Mouse (Mus musculus) layer of hippocampus, adult 8-10 months (tissue): Measurements from ENCODE around the gene Pim3. TPM values are rescaled to one million over a fixed set of nuclear protein-coding genes. Genes with fewer than 3 reads are reported as not detected.
"Not testable (repeated sequence)": the region's sequence is repeated elsewhere in the genome, so short reads cannot be mapped to it uniquely, and the experiment has no call there.

ENCODE experiments used
- DNase-seq, 2 experiments: peaks; one replicate each; pipeline ENCODE4 v3.0.0; 2022; ENCODE audit warnings: low spot score in 2 of 2
- total RNA-seq, 4 experiments: library from RNA; stranded (reverse); gene quantifications; 2 replicates each; pipeline ENCODE4 v1.2.4; 2022

Pim3 gene
- total RNA-seq: 10 to 100 TPM; 32.4 to 44.2 (median 38.4) TPM

DNA sequence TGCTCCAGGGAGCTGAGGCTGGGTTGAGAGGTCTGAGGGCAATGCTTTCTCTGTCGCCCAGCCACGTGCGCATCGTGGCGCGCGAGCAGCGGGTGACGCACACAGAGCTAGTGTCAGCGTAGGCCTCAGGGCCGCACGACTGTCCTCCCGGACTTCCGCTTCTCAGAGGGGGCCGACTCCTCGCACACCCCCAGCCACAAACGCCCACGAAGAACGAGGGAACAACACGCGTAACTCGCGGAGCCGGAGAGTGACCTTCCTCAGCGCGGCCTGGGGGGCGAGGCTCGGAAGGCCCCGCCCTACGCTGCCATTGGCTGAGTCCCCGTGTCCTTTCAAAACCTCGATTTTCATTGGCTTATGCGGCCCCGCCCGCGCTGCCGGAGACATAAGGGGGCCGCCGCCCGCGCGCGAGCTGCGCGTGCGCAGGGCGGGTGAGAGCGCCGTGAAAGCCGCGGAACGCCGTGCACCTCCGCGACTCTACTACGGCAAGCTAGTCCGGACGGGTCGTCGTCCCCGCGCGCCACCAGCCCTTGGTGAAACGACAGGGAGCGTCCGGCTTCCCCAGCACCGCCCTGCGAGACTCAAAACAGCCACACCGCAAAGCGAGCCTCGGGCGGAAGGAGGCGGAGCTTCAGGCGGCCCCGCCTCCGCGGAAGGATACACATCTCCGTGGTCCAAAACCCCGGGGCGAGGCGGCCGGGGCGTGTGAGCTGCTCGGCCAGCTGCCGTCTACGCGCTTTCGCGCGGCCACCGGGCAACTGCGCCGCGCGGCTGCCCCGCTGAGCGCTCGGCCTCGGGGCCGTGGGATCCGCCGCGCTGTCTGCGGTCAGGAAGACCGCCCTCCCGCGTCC is at the start of gene Pim3:
Gene Pim3 (plus strand): TSS at position 415 of the 851 bp plus-strand sequence.
- DNase-seq: peak; percentile 97 to 98

GRCm38 (mm10) chr15:88813262-88813661 is 48.7 kb upstream of the Pim3 start:
- DNase-seq: no peak

DNA sequence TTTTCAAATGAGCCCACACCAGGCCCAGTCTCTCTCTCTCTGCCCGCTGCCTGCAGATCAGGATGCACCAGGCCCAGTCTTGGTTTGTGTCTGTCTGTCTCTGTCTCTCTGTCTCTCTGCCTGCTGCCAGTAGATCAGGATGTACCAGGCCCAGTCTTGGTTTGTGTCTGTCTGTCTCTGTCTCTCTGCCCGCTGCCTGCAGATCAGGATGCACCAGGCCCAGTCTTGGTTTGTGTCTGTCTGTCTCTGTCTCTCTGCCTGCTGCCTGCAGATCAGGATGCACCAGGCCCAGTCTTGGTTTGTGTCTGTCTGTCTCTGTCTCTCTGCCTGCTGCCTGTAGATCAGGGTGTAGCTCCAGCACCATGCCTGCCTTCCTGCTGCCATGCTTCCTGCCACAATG is 48.1 kb upstream of the Pim3 start:
- DNase-seq: not testable (repeated sequence)

DNA sequence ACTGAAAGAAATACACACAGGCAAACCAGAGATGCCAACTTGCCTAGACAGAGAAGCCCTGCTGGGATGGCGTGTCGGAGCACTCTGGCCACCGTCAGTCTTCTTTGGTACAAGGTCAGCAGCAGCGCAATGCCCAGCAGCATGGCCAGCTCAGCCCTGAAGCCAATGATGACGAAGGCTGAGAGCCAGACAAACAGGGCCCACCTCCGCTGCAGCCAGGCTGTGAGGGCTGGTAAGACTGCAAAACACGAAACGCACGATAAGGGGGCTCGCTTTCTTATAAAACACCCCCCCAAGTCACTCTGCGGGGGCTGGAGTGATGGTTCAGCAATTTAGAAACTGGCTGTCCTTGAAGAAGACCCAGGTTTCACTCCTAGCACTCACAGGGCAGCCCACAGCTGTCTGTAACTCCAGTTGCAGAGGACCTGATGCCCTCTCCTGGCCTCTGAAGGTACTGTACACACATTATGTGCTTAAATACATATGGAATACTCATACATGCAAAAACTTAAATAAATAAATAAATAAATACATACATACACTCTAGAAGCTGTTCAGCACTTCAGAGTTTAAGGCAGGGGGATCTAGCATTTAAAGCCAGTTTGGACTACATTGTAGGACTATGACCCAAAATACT is 47.5 kb upstream of the Pim3 start:
- DNase-seq: no peak

DNA sequence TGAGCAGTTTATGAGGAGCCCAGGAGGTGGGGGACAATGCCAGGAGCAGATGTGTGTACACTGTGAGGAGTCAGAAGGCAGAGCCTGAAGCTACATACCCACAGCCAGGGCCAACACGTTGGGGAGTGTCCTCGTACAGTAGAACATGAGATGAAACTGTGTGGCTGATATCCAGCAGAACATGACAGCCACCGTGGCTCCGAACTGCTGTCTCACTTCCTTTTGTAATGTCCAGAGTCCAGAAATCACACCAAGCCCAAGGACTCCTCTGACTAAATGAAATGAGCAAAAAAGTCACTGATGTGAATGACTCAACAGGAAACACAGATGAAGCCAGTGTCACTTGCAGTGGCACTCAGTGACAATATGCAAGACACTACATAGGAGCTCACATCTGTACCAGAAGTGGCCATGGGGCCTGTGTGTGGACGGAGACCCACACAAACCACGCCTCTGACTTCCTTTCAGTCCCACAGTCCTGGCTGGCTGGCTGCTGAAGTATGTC is 46.7 kb upstream of the Pim3 start:
- no peak for DNase-seq

- DNase-seq: peak; percentile 100
Measured at GRCm38 (mm10) chr15:88819026-88819905, 42.7 kb upstream of the Pim3 start, which contains the start of the genes Alg12 and Creld2. Gene Alg12, minus strand, starts transcription at chr15:88819318. Gene Creld2, plus strand, starts transcription at chr15:88819646.

- no peak for DNase-seq
Measured at GRCm38 (mm10) chr15:88819906-88820303, 42.1 kb upstream of the Pim3 start.

DNA sequence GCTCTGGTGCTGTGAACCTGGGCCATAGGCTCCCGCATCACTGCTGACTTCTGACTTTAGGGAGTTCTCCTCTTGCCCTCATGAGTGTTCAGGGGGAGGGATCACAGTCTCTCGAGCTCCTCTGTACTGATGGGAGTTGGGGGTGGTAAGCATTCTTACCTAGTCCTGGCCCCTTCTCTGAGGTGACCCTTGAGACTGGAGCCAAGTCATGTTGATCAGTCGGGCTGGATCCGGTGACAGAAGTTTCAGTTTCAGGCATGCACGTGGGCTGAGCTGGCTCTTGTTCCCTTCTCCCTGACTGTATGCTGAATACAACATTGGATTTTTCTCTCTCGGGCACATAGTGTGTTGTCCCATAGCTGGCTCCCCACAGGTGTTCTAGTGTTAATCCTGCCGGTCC is 40.6 kb upstream of the Pim3 start:
- DNase-seq: no peak

GRCm38 (mm10) chr15:88822513-88822912 is 39.5 kb upstream of the Pim3 start:
- DNase-seq: no peak

- no peak for DNase-seq
Measured at GRCm38 (mm10) chr15:88823376-88823775, 38.6 kb upstream of the Pim3 start.

DNA sequence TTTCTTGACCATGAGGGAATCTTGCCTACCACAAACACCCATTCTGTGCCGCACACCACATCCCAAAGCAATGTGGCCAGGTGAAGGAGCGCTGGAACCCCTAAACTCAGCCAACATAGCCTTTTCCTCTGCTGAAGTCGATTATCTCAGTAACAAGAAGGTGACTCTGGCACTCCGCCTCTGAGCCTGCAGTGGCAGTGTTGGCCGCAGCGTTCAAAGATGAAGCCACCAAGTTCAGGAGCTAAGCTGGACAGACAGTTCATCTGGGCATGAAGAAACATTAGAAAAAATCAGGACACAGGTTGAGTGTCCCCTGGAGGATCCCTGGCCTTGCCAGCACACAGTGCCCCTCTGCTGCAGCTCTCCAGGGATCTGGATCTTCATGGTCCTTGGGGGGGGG is 34.5 kb upstream of the Pim3 start:
- DNase-seq: no peak

- peak in 1 of 2 experiments; percentile 46 for DNase-seq
Measured at GRCm38 (mm10) chr15:88827991-88828799, 33.8 kb upstream of the Pim3 start.

- peak; percentile 69 to 91 for DNase-seq
Measured at GRCm38 (mm10) chr15:88828800-88829705, 32.9 kb upstream of the Pim3 start.

- no peak for DNase-seq
Measured at GRCm38 (mm10) chr15:88829791-88830440, 32.1 kb upstream of the Pim3 start.

- DNase-seq: no peak
Measured at GRCm38 (mm10) chr15:88830696-88831095, 31.3 kb upstream of the Pim3 start.

DNA sequence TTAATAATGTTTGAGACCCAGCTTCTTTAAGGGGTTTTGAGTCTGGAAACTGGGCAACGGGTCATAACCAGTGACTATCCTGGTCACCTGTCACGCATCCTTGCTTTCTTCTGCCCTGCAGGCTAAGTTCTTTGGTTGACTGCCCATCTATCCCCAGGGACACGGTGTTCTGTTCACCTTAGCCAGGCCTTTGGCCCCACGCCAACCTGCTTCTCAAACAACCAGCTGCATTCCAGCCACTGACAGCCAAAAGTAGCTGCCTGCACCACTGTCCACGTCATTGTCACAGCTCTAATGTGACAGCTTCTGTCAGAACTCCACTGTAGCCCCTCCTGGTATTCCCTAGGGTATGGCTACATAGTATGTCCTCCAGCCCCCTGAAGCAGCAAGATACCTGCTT is 30.5 kb upstream of the Pim3 start:
- DNase-seq: no peak

GRCm38 (mm10) chr15:88832536-88832935 is 29.4 kb upstream of the Pim3 start:
- DNase-seq: no peak

DNA sequence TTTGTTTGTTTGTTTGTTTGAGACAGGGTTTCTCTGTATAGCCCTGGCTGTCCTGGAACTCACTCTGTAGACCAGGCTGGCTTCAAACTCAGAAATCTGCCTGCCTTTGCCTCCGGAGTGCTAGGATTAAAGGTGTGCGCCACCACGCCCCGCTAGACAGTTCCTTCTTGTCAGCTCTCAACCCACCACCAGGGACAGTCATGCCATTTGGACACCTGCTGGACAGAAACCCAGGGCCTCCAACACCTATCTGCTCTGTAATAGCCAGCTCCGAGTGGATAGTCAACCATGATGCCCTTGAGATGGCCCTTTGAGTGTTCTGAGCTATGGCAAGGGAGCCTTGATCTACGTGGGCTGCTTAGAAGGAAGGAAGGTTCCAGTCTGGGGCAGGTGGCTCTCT is 26.0 kb upstream of the Pim3 start:
- DNase-seq: no peak

- DNase-seq: no peak
Measured at GRCm38 (mm10) chr15:88836571-88836970, 25.4 kb upstream of the Pim3 start.
